Mouse (Mus musculus): ENCODE data around the gene Crygc. TPM values are rescaled to one million over a fixed set of nuclear protein-coding genes. Genes with fewer than 3 reads are reported as not detected.
A peak's percentile ranks its signal among the peaks of the same experiment; 100 is the strongest.

Gene Crygc
- polyA plus RNA-seq, 2 experiments: not detected

GRCm38 (mm10) chr1:65112807-65113196 lies 39.3 kb upstream of the Crygc start:
- H3K9ac ChIP-seq (ENCODE audit: low read depth, low read length, severe bottlenecking): no peak overlapping the region
- ATAC-seq (ENCODE audit: low FRiP score, low read depth) (no peak), DNase-seq (ENCODE audit: low spot score) (no peak)
- H3K4me2 ChIP-seq (replicated peaks; ENCODE audit: low read depth, low read length, severe bottlenecking): no peak overlapping the region; the same call in 1 of the 2 replicates
- no peak for TF ChIP-seq POLR2A (IDR thresholded peaks at IDR 0.05; ENCODE audit: borderline replicate concordance, extremely low read depth, insufficient read depth, insufficient read length)
- H3K4me1 ChIP-seq (ENCODE audit: control insufficient read depth, insufficient read depth, low read length): no peaks in the 10 kb centered on the region
- no peaks in the 10 kb centered on the region for H3K36me3 ChIP-seq (ENCODE audit: control insufficient read depth, insufficient read depth, low read length)
- no peak overlapping the region for H3K4me3 ChIP-seq (replicated peaks; ENCODE audit: low read length)
- H3K27ac ChIP-seq (replicated peaks; ENCODE audit: low read depth, low read length): no peak overlapping the region
- no peaks in the 10 kb centered on the region for H3K9me3 ChIP-seq (ENCODE audit: control insufficient read depth, low read length)
- H3K27me3 ChIP-seq (ENCODE audit: control insufficient read depth, insufficient read depth, low read length): no peaks in the 10 kb centered on the region
- WGBS: 68% methylated on average over 14 of the region's 14 CpGs

DNA sequence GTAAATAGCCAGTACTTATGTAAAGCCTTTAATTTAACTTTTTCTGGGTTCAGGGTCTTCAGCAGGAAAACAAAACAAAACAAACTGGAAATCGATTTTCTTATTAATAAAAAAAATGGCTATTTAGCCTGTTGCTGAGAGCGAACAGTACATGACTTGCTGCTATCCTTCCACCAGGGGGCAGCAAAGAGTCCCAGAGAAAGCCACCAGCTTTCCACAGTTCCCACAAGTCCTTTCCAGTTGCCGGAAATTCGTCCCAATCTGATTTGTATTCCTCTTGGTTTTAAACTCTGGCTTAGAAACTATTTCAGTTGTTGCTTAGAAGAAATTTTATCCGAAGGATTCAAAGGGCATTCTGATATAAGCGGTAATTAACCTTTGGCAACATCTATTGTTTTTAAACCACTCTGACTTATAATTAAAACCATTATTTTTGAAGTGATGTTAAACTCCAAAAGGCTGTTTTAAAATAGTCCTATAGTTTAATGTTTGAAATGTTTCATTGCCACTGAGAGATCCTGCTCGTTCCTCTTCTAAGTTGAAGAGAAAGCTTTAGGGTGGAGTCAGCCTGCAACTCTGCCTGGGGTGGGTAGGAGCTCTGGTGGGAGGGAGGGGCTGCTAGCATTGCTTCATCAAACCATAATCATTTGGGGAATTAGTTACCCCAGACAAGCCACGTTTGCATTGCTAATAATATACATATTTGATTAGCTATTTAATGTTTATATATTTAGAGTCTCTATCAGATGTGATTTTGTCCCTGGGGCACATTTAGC lies 38.7 kb upstream of the Crygc start:
- 11% methylated on average over 8 of the region's 8 CpGs for WGBS

GRCm38 (mm10) chr1:65109756-65110435 lies 36.4 kb upstream of the Crygc start:
- no peaks in the 10 kb centered on the region for H3K4me1 ChIP-seq (ENCODE audit: control insufficient read depth, insufficient read depth, low read length)
- ATAC-seq (ENCODE audit: low FRiP score, low read depth) (no peak), DNase-seq (ENCODE audit: low spot score) (no peak)
- H3K4me3 ChIP-seq (replicated peaks; ENCODE audit: low read length): no peak overlapping the region
- H3K27ac ChIP-seq (replicated peaks; ENCODE audit: low read depth, low read length): no peak overlapping the region
- no peak overlapping the region for H3K4me2 ChIP-seq (replicated peaks; ENCODE audit: low read depth, low read length, severe bottlenecking)
- H3K36me3 ChIP-seq (ENCODE audit: control insufficient read depth, insufficient read depth, low read length): no peaks in the 10 kb centered on the region
- no peaks in the 10 kb centered on the region for H3K9me3 ChIP-seq (ENCODE audit: control insufficient read depth, low read length)
- 69% methylated on average over 25 of the region's 25 CpGs for WGBS
- no peaks in the 10 kb centered on the region for H3K27me3 ChIP-seq (ENCODE audit: control insufficient read depth, insufficient read depth, low read length)
- TF ChIP-seq POLR2A (IDR thresholded peaks at IDR 0.05; ENCODE audit: borderline replicate concordance, extremely low read depth, insufficient read depth, insufficient read length): no peak
- no peak overlapping the region for H3K9ac ChIP-seq (ENCODE audit: low read depth, low read length, severe bottlenecking)

More for the DNA sequence above, 38.7 kb upstream of the Crygc start:
- Histone ChIP-seq H3K4me3 (replicated peaks; ENCODE audit: low read length) (peak overlapping the region; percentile 7; the same call in 1 of the 2 replicates), H3K27ac (replicated peaks; ENCODE audit: low read depth, low read length) (no peak overlapping the region), H3K4me2 (replicated peaks; ENCODE audit: low read depth, low read length, severe bottlenecking) (no peak overlapping the region; the same call in 1 of the 2 replicates), H3K9me3 (ENCODE audit: control insufficient read depth, low read length) (no peaks in the 10 kb centered on the region), H3K36me3 (ENCODE audit: control insufficient read depth, insufficient read depth, low read length) (no peaks in the 10 kb centered on the region), H3K9ac (ENCODE audit: low read depth, low read length, severe bottlenecking) (no peak overlapping the region), H3K4me1 (ENCODE audit: control insufficient read depth, insufficient read depth, low read length) (no peaks in the 10 kb centered on the region), H3K27me3 (ENCODE audit: control insufficient read depth, insufficient read depth, low read length) (no peaks in the 10 kb centered on the region)
- DNase-seq (ENCODE audit: low spot score) (peak; percentile 91), ATAC-seq (ENCODE audit: low FRiP score, low read depth) (peak; percentile 79)
- peak; percentile 25; the same call in 1 of the 2 replicates for TF ChIP-seq POLR2A (IDR thresholded peaks at IDR 0.05; ENCODE audit: borderline replicate concordance, extremely low read depth, insufficient read depth, insufficient read length)

DNA sequence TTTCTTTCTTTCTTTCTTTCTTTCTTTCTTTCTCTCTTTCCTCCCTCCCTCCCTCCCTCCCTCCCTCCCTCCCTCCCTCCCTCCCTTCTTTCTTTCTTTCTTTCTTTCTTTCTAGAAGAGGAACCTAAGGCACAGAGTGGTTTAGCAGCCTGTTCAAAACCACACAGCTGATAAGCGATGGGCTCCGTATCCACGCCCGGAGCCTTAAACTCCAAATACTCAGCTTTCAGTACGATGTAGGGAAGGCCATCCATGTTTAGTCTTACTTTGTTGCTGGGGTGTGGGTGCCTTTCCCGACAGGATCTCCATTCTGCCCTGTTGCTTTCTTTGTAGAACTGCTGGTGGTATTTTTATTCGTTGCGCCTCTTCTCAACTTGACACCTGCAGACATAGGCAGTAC lies 35.7 kb upstream of the Crygc start:
- no peak for ATAC-seq (ENCODE audit: low FRiP score, low read depth)
- TF ChIP-seq POLR2A (IDR thresholded peaks at IDR 0.05; ENCODE audit: borderline replicate concordance, extremely low read depth, insufficient read depth, insufficient read length): no peak
- H3K4me1 ChIP-seq (ENCODE audit: control insufficient read depth, insufficient read depth, low read length): no peaks in the 10 kb centered on the region

GRCm38 (mm10) chr1:65107654-65108279 lies 34.3 kb upstream of the Crygc start:
- H3K27ac ChIP-seq (replicated peaks; ENCODE audit: low read depth, low read length): no peak overlapping the region
- H3K9ac ChIP-seq (ENCODE audit: low read depth, low read length, severe bottlenecking): no peak overlapping the region
- H3K36me3 ChIP-seq (ENCODE audit: control insufficient read depth, insufficient read depth, low read length): no peaks in the 10 kb centered on the region
- H3K4me1 ChIP-seq (ENCODE audit: control insufficient read depth, insufficient read depth, low read length): no peaks in the 10 kb centered on the region
- no peaks in the 10 kb centered on the region for H3K27me3 ChIP-seq (ENCODE audit: control insufficient read depth, insufficient read depth, low read length)
- H3K4me3 ChIP-seq (replicated peaks; ENCODE audit: low read length): no peak overlapping the region
- WGBS: 85% methylated on average over 10 of the region's 10 CpGs
- ATAC-seq (ENCODE audit: low FRiP score, low read depth) (no peak), DNase-seq (ENCODE audit: low spot score) (no peak)
- H3K9me3 ChIP-seq (ENCODE audit: control insufficient read depth, low read length): no peaks in the 10 kb centered on the region
- no peak overlapping the region for H3K4me2 ChIP-seq (replicated peaks; ENCODE audit: low read depth, low read length, severe bottlenecking)
- TF ChIP-seq POLR2A (IDR thresholded peaks at IDR 0.05; ENCODE audit: borderline replicate concordance, extremely low read depth, insufficient read depth, insufficient read length): no peak

More for the DNA sequence above, 35.7 kb upstream of the Crygc start:
- no peak for DNase-seq (ENCODE audit: low spot score)
- Histone ChIP-seq H3K9me3 (ENCODE audit: control insufficient read depth, low read length) (no peaks in the 10 kb centered on the region), H3K36me3 (ENCODE audit: control insufficient read depth, insufficient read depth, low read length) (no peaks in the 10 kb centered on the region), H3K4me3 (replicated peaks; ENCODE audit: low read length) (no peak overlapping the region), H3K9ac (ENCODE audit: low read depth, low read length, severe bottlenecking) (no peak overlapping the region), H3K27me3 (ENCODE audit: control insufficient read depth, insufficient read depth, low read length) (no peaks in the 10 kb centered on the region), H3K4me2 (replicated peaks; ENCODE audit: low read depth, low read length, severe bottlenecking) (no peak overlapping the region), H3K27ac (replicated peaks; ENCODE audit: low read depth, low read length) (no peak overlapping the region)
- WGBS: 94% methylated on average over 8 of the region's 8 CpGs
